Mouse (Mus musculus) liver, embryonic 14.5 days (tissue): Measurements from ENCODE around the gene Ppp2r5b. TPM values are rescaled to one million over a fixed set of nuclear protein-coding genes. Genes with fewer than 3 reads are reported as not detected.

Experiments
- ATAC-seq: fragments of 200-750 bp; cut with Nextera tagmentation; 2 replicates; pipeline ENCODE4 v1.8.0; 2017; ENCODE audit warnings: moderate number of reproducible peaks, mild to moderate bottlenecking, moderate library complexity; ENCODE audit not compliant: insufficient read depth
- DNase-seq, 3 experiments: peaks; one replicate each; pipeline ENCODE4 v3.0.0-alpha.2; 2012 to 2013; ENCODE audit warnings: low read depth in 3 of 3, low spot score in 3 of 3
- H3K27ac ChIP-seq: fragments of 300-500 bp; sonication (generic); 2 replicates; pipeline ENCODE4 v1.5.1; 2014; ENCODE audit warnings: moderate library complexity, mild to moderate bottlenecking, control low read depth, inconsistent platforms
- H3K27me3 ChIP-seq: fragments of 300-500 bp; sonication (generic); 2 replicates; pipeline ENCODE4 v1.6.1; 2014; ENCODE audit warnings: mild to moderate bottlenecking, low read length, moderate library complexity; ENCODE audit not compliant: control insufficient read depth, insufficient read depth
- H3K36me3 ChIP-seq: fragments of 300-500 bp; sonication (generic); replicated peaks from 2 replicates; pipeline ENCODE4 v1.6.1; 2014; ENCODE audit warnings: low read depth; ENCODE audit not compliant: control insufficient read depth, insufficient read depth
- H3K4me1 ChIP-seq, 2 experiments: fragments of 200-500 bp in 1 of 2; fragments of 300-500 bp in 1 of 2; sonication (generic) in 1 of 2; replicated peaks; 2 replicates each; pipeline ENCODE4 v1.6.1; 2012 to 2014; ENCODE audit warnings: antibody characterized with exemption in 1 of 2, inconsistent platforms in 1 of 2, low read length in 1 of 2; ENCODE audit not compliant: control insufficient read depth in 2 of 2, insufficient read depth in 2 of 2
- H3K4me2 ChIP-seq: fragments of 300-500 bp; sonication (generic); 2 replicates; pipeline ENCODE4 v1.6.1; 2014; ENCODE audit warnings: low read depth, mild to moderate bottlenecking, control low read depth, moderate library complexity
- H3K4me3 ChIP-seq, 2 experiments: fragments of 200-500 bp in 1 of 2; fragments of 300-500 bp in 1 of 2; sonication (generic) in 1 of 2; 2 replicates each; pipeline ENCODE4 v1.5.1; 2012 to 2014; ENCODE audit warnings: low read depth in 2 of 2, low read length in 2 of 2, mild to moderate bottlenecking in 2 of 2, control low read depth in 1 of 2, inconsistent platforms in 1 of 2, moderate library complexity in 1 of 2; ENCODE audit not compliant: insufficient read depth in 1 of 2
- H3K9ac ChIP-seq: fragments of 300-500 bp; sonication (generic); replicated peaks from 2 replicates; pipeline ENCODE4 v1.6.1; 2014; ENCODE audit warnings: mild to moderate bottlenecking, control low read depth, moderate library complexity
- H3K9me3 ChIP-seq: fragments of 300-500 bp; sonication (generic); 2 replicates; pipeline ENCODE4 v1.6.1; 2016; ENCODE audit warnings: low read length, mixed read lengths; ENCODE audit not compliant: control insufficient read depth
- CTCF ChIP-seq: IDR thresholded peaks from 2 replicates; pipeline ENCODE4 v1.5.1; 2016; ENCODE audit warnings: antibody characterized with exemption, low read depth, control low read depth
- EP300 ChIP-seq: IDR thresholded peaks from 2 replicates; pipeline ENCODE4 v1.6.1; 2016; ENCODE audit warnings: antibody characterized with exemption, low read depth
- WGBS: fragments of 180-500 bp; shearing (Covaris S2); extraction: QIAGEN DNeasy Blood & Tissue Kit; methylation state at CpG from one replicate; pipeline ENCODE4 v1.1.7; 2014; ENCODE audit not compliant: insufficient replicate concordance; 5-methylcytosine and 5-hydroxymethylcytosine counted together
- polyA plus RNA-seq, 2 experiments: library from polyadenylated mRNA; depleted of rRNA in 1 of 2; stranded (reverse) in 1 of 2; unstranded in 1 of 2; fragments of >200 nt; fragmentation: Nextera tagmentation in 1 of 2; extraction: Ambion mirVana in 1 of 2; gene quantifications; 2 replicates each; pipeline versions ENCODE4 v1.2.1 to v1.2.3; 2012 to 2014

The Ppp2r5b gene
- polyA plus RNA-seq, 2 experiments: 2.5 to 3.2 TPM

GRCm38 (mm10) chr19:6243226-6243625 lies 7.6 kb upstream of the Ppp2r5b start:
- ATAC-seq (no peak), DNase-seq (no peak)
- no peak overlapping the region for H3K4me3 ChIP-seq
- H3K36me3 ChIP-seq: peaks cover 14% of the 10 kb centered on the region
- 85% methylated on average over 5 of the region's 5 CpGs for WGBS
- H3K4me2 ChIP-seq: peak overlapping the region; percentile 94
- H3K4me1 ChIP-seq: peaks cover 24 to 26% of the 10 kb centered on the region in 2 experiments
- H3K27me3 ChIP-seq: no peaks in the 10 kb centered on the region
- H3K9ac ChIP-seq: no peak overlapping the region
- H3K9me3 ChIP-seq: no peaks in the 10 kb centered on the region
- TF ChIP-seq EP300 (no peak), CTCF (no peak)
- no peak overlapping the region for H3K27ac ChIP-seq

GRCm38 (mm10) chr19:6242281-6242680 lies 6.6 kb upstream of the Ppp2r5b start:
- peaks cover 24 to 30% of the 10 kb centered on the region in 2 experiments for H3K4me1 ChIP-seq
- ATAC-seq (peak; percentile 9; the same call in 1 of the 2 replicates), DNase-seq (peak; percentile 67 to 68 (median 67))
- H3K4me3 ChIP-seq: peak overlapping the region; percentile 91 to 93
- WGBS: 0% methylated on average over 4 of the region's 4 CpGs
- H3K9ac ChIP-seq: peak overlapping the region; percentile 93
- peak overlapping the region; percentile 94 for H3K4me2 ChIP-seq
- TF ChIP-seq EP300 (no peak), CTCF (no peak)
- no peaks in the 10 kb centered on the region for H3K27me3 ChIP-seq
- peak overlapping the region; percentile 89 for H3K27ac ChIP-seq
- peaks cover 7% of the 10 kb centered on the region; the same call in 1 of the 2 replicates for H3K36me3 ChIP-seq
- no peaks in the 10 kb centered on the region for H3K9me3 ChIP-seq

GRCm38 (mm10) chr19:6241274-6242107 lies 5.8 kb upstream of the Ppp2r5b start, which contains the start of gene Atg2a:
Atg2a (plus strand) TSS chr19:6241668.
- peak; percentile 99 to 100 (median 99) for DNase-seq
- peak within 1 kb of the TSS; percentile 91 to 93 for H3K4me3 ChIP-seq
- ATAC-seq: peak; percentile 89
- WGBS: under 1% methylated on average over 55 of the region's 55 CpGs
- no peaks in the 10 kb centered on the region for H3K9me3 ChIP-seq
- peak within 1 kb of the TSS; percentile 93 for H3K27ac ChIP-seq
- H3K36me3 ChIP-seq: peaks cover 1% of the 10 kb centered on the region; the same call in 1 of the 2 replicates
- peak within 1 kb of the TSS; percentile 93 for H3K9ac ChIP-seq
- H3K27me3 ChIP-seq: no peaks in the 10 kb centered on the region
- TF ChIP-seq CTCF: peak; percentile 14; the same call in 1 of the 2 replicates
- TF ChIP-seq EP300: no peak
- peaks cover 30 to 33% of the 10 kb centered on the region in 2 experiments for H3K4me1 ChIP-seq
- peak within 1 kb of the TSS; percentile 94 for H3K4me2 ChIP-seq

- Histone ChIP-seq H3K4me1 (peaks cover 33 to 37% of the 10 kb centered on the region in 2 experiments), H3K4me3 (peak overlapping the region; percentile 31 to 93; a peak in 3 of 4 replicates), H3K27ac (peak overlapping the region; percentile 93), H3K4me2 (peak overlapping the region; percentile 69), H3K9me3 (no peaks in the 10 kb centered on the region), H3K27me3 (no peaks in the 10 kb centered on the region), H3K9ac (peak overlapping the region; percentile 51), H3K36me3 (no peaks in the 10 kb centered on the region; the same call in 1 of the 2 replicates)
- WGBS: 33% methylated on average over 5 of the region's 5 CpGs
- TF ChIP-seq EP300: no peak
- TF ChIP-seq CTCF: no peak
- DNase-seq (no peak), ATAC-seq (no peak)
Measured at GRCm38 (mm10) chr19:6240725-6241124, 5.1 kb upstream of the Ppp2r5b start.

GRCm38 (mm10) chr19:6240136-6240535 lies 4.5 kb upstream of the Ppp2r5b start:
- no peaks in the 10 kb centered on the region for H3K9me3 ChIP-seq
- ATAC-seq: peak; percentile 14; the same call in 1 of the 2 replicates
- H3K27ac ChIP-seq: peak overlapping the region; percentile 93
- TF ChIP-seq EP300 (no peak), CTCF (no peak)
- DNase-seq: peak; percentile 54 to 56 (median 56)
- H3K4me3 ChIP-seq: no peak overlapping the region; a peak in 1 of 4 replicates
- H3K9ac ChIP-seq: peak overlapping the region; percentile 51
- peak overlapping the region; percentile 69 for H3K4me2 ChIP-seq
- H3K36me3 ChIP-seq: no peaks in the 10 kb centered on the region
- H3K4me1 ChIP-seq: peaks cover 34 to 40% of the 10 kb centered on the region in 2 experiments
- 21% methylated on average over 1 of the region's 1 CpGs for WGBS
- no peaks in the 10 kb centered on the region for H3K27me3 ChIP-seq
